Mouse (Mus musculus) right cerebral cortex, postnatal 25 days (tissue): ENCODE data around the gene Fam222a.

ENCODE experiments used
- DNase-seq: peaks from one replicate; pipeline ENCODE4 v3.0.0; 2022

Fam222a gene

DNA sequence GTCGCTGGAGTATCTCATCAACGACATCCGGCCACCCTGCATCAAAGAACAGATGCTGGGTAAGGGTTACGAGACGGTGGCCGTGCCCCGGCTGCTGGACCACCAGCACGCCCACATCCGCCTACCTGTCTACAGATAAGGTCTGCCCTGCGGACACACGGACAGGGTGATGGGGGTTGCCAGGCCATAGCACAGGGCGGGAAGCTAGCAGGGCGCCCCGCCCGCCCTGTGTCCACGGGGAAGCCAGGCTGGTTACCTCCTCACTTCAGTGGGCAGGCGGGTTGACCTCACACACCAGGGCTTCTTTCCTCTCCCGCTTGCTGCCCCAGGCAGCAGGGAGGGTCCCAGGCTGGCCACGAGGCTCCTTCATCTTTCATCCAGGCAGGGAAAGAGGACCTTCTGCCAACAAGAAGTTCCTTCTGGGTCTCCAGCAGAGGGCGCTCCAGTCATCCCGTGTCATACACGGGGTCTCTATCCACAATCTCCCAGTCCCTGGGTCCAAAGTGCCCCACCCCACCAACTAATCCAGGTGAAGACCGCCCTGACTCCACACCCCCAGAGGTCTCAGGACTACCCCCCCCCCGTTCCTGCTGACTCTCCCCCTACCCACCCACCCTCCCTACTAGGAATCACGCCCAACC, 44.3 kb downstream of the Fam222a start:
- no peak for DNase-seq

DNA sequence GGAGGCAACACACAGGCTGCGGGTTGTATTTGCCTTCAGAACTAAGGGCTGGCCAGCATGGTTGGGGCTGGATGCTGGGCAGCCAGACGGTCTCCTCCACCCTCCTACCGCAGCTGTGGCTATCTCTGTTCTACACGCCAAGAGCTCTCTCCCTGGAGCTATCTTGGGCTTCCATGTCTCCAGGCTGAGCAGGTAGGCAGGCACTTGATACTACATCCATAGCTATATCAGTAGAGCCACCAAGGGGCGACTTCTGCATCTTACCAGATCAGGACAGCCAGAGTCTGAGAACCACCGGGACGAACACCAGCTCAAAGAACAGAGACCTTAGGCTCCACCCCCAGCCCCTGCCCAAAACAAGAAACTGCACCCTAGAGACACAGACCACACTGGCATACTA, 47.0 kb downstream of the Fam222a start:
- DNase-seq: no peak

DNA sequence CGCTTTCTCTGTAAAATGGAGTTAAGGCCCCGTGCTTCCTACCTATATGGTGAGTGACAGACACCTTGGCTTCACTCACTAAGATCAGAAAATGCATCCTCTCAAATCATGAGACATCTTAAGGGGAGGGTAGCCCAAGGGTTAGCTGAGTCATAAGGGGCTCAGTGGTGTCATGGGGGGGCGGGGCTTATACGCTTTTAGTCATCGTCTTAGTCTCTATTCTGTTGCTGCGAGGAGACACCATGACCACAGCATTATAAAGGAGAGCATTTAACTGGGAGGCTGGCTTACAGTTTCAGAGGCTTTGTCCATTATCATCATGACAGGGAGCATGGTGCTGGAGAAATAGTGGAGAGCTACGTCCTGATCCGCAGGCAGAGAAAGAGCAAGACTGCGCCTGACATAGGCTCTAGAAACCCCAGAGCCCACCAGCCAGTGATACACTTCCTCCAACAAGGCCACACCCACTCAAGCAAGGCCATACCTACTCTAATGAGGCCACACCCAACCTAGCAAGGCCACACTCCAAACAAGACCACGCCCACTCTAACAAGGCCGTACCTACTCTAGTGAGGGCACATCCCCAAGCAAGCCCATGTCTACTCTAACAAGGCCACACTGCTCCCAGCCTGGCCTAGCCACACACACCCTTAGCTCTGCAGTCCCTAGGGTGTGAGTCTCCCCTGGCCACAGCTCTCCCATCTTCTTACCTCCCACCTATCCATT, 48.7 kb downstream of the Fam222a start:
- no peak for DNase-seq

DNA sequence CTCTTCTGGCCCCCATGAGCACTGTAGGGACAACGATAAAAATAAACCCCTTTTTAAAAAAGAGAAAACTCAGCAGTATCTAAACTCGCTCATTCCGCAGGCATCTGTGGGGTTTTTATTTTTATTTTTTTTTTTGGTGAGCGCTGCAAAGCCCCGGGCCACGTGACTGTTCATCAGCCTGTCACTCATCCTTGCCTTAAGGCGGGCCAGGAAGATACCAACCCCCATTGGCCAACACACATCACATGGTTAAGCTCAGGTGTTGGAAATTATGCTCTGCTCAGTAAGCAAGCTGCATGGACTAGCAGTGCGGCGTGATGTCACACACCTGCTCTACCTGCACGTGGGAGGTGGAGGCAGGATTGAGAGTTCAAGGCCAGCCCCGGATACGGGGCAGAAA, 50.0 kb downstream of the Fam222a start:
- DNase-seq: no peak

DNA sequence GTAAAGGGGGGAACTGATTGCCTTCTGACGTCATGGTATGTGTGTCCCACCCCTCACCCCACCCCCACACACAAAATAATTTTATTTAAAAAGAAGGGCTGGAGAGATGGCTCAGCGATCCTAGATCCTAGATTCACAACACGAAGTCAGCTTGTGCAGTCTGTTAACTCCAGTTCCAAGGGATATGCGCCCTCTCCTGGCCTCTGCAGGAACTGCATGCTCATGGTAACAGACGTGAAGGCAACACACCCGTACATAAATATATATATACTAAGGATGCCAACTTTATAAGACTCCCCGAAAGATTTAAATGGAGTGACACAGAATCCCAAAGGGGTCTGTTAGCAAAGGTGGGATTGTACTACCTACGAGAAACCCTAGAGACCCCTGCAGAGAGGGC, 51.0 kb downstream of the Fam222a start:
- no peak for DNase-seq

DNA sequence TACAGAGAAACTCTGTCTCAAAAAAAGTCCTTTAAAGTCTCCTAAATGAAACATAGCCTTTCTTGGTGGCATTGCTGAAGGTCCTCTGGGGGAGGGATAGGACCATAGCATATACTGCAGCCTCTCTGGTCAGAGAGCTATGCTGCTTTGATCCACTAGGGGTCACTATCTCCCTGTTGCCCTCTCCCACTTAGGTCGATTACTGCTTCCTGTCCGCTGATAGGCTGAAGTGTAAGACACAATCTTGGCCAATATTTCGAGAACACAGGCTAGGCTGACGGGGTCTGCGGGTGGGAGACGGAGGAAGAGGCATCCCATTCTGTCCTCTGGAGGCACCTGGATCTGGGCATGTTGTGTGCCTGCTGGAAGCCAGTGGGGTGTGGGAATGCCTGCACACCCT, 52.5 kb downstream of the Fam222a start:
- no peak for DNase-seq

DNA sequence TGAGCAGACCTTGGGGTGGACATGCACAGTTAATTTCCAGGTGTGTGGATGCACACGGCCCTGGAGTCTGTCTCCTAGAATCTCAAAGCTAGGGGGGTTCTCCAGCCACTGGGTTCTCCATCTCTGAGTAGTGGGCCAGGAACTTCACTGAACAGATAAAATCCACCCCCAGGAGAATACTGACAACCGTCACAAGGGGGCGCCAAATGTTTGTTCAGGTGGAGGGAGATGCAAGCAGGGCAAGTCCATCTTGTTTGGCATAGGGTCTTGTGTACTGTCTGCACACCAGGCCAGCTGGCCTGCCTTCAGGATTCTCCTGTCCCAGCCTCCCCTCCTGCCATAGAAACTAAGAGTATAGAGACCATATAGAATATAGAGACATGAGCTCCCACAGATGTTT, 57.8 kb downstream of the Fam222a start:
- no peak for DNase-seq

DNA sequence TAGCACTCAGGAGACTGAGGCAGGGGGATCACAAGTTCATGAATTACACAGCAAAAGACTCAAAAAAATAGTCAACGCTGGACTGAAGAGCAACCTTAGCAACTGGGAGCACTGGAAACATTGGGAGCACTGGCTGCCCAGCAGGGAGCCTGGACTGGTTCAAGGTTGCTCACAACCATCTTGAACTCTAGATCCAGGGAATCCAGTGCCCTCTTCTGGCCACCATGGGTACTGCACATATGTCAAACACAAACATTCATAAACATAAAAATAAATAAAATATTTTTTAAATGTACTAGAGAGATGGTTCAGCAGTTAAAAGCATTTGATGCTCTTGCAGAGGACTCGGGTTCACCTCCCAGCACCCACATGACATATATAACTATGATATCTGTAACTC, 63.5 kb downstream of the Fam222a start:
- no peak for DNase-seq

DNA sequence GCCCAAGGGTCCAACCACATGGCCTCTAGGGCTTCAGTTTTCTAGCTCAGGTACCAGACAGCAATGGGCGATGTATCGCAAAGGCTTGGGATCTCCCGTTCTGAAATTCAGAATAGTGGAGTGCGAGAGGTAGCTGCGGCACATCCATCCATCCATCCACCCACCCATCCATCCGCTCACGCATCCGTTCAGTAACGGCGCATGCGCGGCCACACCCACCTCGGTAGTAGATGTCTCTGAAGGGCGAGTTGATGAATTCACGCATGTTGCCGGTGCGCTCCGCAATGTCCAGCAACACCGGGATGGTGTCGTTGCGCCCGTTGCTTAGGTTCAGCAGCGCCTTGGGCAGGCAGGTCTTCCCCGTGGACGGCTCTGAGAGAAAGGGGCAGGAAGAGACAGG, 68.3 kb downstream of the Fam222a start:
- DNase-seq: no peak

DNA sequence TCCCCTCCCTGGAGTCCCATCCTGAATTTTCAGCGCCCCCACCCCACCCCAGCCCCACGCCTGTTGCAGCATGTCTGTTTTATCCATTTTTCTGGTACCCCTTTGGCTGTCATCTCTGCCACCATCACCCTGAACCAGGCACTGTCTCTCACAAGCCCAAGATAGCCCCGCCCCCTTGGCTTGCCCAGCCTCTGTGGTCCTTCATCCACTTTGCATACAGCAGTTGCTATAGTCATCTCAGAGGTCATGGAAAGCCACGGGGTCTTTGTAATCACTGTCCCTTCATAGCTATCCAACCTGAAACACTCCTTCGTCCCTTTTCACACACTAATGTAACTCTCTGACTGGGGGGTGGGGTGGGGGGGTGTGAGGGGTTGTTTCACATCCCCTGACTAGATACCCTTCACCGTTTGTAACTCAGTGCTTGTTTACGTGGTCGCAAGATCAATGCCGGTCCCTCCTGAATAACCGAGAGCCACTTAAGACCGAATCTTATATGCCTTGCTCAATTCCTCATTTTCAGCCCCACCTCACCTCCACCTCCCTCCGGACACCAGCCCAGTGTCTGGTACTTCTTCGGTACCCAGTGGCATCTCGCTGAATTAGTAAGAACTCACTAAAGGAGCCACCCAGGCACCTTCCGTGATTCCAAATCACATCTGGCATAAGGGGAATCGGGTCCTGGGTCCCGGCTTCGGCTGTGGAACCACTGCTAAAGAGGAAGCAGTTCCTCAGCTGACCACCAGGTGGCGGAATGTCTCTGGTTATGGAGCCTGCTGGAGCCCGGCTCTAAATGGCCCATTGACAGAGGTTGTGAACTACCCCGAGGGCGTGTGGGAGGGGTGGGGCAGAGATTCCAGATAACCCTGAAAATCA, 71.2 kb downstream of the Fam222a start:
- DNase-seq: peak; percentile 74

DNA sequence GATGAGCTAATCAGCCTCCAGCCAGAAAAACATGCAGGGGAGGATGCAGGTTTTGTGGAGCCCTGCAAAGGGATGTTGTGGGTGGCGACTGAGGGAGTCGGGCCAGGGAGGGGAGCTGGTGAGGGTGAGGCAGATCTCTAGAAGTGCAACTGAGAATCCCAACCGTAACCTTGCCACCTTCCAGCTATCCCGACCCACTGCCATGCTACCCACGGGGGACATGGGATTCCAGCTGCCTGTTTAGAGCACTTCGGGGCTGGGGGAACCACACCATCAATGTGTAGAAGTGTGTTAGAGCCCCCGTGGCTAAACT, 71.8 kb downstream of the Fam222a start:
- DNase-seq: no peak

DNA sequence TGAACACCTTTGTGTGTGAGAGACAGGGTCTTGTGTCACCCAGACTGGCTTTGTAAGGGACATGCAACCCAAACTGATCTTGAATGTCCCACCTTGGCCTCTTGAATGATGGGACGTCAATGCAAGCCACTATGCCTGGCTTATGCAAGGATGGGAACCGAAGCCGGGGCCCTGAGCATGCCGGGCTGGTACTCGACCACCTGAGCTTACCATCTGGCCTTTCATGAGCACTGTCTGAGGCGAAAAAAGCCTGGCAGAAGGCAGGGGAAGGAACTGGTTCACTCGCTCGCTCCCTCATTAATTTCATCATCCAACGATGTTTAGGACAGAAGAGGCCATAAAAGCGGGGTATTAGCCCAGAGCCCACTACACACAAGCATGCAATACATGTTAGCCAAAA, 73.0 kb downstream of the Fam222a start:
- no peak for DNase-seq

DNA sequence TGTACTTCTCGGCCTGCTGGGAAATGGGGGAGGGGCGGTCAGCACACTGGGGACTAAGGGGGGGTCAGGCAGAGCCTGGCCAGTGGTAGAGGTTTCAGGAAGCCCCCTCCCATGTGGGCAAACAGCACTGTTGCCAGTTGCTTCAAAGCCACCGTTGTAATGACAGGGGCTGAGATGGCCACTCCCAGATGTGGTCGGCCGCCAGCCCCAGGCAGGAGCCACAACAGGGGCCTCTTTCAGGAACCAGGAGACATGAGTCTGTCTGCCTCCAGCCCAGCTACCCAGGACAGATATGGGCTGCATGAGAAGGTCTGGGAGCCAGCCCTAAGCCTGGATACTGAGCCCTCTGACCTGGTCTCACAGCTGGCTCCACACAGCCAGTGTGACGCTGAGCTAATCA, 77.1 kb downstream of the Fam222a start:
- DNase-seq: no peak

DNA sequence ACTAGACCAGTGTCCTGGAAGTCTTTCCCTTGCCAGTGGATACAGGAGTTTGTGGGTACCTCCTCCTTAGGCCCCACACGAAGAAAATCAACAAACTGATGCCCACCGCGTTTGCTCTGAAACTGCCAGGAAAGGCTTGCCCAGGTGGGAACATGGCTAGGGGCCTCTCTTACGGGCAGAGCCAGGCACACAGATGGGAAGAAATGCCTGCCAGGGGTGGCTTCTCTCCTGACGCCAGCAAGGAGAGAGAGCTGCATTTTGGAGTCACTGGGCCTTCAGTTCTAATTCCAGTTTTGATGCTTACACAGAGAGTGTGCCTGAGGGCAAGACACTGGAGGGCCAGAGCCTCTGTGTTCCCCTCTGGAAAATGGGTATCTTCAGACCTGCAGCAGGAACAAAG, 78.1 kb downstream of the Fam222a start:
- no peak for DNase-seq

DNA sequence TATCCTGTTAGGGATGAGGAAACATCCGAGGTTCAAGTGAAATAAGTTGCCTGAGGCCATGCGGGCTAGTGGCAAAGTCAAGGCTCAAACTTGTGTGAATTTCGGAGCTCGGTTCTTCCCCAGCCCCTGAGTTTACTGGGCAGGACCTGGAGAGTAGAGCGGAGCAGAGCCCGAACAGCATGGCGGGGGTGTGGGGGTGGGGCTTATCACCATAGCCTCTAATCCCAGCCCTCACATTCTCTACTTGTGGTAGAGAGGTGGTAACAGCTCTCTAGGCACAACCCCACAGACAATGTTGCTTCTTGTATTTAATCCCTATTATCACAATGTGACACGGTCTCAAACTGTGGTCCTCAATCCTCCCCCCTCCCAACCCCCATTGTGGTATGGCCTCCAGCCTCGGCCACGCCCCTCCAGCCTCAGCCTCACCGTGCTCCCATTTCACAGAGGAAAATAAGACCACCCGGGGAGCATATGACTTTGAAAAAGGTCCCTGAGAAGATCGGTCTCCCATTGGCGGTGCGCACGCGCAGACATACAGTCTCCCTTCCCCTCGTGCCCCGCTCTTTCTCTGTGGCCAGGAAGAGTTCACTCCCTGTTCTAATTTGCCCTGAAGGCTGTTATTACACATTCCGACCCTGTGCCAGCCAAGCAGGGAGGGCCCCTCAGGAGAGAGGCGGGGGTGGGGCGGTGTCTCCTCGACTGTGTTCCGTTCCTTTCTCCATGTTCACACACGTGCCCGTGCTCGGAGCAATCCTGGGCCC, 79.6 kb downstream of the Fam222a start:
- no peak for DNase-seq

DNA sequence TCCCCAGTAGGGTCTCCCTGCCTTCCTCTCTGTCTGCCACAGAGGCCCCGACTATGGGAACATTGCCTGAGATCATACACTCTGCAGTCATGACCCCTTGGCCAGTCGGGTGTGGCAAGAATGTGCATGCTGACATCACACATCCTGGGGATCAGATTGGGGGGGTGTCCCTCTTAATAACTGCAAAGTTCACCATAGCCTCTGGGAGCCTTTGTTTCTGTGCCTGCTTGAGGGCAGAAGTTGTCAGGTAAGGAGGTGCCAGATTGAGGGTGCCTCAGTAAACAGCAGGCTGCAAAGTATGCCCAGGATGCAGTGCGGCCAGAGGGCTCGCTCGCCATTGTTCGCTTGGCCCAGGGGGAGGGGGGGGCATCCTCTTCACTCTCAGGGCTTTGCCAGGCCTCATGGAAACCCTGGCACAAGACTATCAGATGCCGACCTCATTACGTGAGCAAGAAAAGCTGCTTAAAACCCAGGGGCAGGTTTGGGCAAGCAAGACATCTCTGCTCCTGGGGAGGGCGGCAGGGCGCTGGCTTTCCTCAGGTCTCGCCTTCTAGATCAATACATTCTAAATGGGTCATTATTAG, 81.0 kb downstream of the Fam222a start:
- no peak for DNase-seq

DNA sequence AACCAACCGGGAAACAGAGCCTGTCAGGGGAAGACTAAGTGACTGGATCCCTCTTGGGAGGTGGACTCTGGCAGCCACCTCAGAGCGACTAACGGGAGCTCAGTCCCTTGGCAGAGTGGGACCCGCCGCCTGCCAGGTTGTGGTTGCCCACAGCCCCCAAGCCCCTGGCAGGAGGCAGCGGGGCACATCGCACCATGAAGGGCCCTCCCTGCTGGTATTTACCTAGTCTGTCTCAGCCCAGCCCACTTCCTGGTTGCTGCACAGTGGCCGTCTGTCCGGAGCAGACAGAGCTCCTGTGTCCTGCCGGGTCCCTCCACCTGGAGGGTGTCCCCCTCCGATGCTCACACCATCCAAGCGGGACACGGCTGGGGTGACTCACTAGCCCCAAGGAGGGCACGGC, 83.2 kb downstream of the Fam222a start:
- DNase-seq: no peak

DNA sequence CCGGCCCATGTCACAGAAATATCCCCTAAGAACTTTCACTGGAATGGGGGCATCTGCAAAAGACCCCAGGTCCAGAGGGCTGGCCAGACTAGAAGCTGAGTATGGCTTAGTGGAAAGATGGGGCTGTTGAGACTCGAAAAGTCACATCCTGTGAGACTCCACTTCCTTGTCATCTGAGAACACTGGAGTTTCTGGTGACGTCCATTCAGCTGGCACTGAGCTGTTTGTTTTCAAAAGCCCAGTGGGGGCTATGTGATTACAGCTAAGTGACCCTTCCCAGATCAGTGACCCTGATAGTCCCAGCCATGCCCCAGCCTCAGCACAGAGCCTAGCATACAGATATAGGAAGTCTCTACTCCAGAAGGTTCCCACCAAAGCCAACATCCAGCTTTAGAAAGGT, 83.6 kb downstream of the Fam222a start:
- no peak for DNase-seq

DNA sequence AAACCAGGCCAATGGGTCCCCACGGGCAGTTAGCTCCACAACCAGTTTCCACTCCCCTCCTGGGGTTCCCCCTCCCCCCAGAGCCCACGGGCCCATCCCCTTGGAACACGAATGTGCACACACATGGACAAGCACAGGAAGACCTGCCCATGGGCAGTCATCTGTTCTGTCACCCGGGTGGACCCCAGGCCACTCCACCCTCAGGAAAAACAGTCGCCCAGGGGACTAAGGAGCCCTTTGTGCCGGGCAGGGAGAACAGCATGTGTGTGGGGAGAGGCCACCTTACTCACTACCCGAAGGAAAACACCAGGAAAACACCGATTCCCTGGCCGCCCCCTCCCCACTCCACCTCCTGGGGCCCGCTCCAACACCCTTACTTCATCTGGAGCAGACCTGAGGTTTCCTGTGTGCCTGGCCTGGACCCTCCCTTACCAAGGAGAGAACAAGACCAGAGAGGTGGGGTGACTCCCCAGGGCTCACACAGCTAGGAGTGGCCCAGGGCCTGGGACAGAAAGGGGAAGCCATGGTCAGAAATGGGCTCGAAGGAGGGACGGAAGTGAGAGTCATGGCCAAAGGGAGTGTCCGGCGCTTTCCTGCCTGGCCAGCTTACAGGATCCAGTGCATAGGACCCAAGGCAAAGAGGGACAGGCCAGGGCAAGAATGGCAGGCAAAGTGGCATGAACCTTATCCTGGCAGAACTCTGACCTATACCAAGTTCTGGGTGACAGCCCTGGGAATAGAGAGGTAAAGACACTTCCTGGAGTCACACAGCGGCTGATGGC, 86.0 kb downstream of the Fam222a start:
- no peak for DNase-seq

DNA sequence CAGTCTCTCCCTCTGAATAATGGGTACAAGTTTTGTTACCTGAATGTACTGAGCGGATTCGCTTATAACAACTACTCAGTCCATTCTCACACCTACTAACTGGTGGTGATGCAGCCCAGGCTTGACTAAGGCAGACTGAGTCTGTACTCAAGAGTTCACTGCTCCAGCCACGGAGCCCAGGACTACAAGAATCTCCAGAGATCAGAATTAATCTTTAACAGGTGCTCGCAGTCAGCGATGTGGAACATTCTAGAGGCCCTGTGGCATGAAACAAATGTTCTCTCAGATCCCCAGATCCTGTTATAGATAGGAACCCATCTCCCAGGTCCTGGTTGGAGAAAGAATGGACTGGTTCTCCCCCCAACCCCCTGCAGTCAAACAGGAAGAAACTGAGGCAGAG, 87.9 kb downstream of the Fam222a start:
- no peak for DNase-seq

DNA sequence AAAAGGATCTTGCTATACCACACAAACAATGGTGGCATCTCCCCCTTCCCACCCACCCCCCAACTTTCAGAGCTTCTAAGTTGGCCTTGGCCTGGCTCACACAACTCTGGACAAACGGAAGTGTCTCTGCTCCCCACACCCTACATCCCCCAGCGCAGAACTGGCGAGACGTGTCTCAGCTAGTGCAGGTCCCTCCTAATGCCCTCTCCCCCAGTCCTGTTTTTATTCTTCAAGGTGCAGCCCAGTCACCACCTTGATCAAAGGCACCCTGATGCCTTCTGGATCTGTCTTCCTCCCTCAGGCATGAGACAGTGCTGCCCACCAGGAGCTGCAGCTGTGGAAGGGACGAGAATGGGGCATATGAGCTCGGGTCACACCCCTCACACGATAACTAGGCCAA, 88.5 kb downstream of the Fam222a start:
- no peak for DNase-seq

DNA sequence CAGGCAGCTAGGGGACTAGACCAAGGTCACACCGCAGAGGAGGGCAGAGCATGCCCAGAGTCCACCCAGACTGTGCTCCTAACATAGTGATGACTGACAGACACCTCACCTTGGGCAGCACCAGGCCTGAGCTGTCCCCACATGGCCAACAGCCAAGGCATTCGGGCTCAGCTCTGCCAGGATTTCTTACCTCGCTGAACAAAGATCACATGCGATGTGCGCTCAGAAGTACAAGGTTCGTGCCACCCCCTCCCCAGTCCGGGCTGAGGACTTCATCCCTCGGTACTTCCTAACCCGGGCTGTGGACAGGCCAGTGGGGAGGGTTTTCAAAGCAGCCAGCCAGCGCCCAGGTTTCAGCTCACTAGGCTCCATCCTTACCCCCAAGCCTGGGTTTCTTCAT, 89.6 kb downstream of the Fam222a start:
- no peak for DNase-seq
